Mouse (Mus musculus) heart, adult 9 months (tissue): ENCODE data around the gene Cyp4v3.
A peak's percentile ranks its signal among the peaks of the same experiment; 100 is the strongest.
"Not testable (repeated sequence)": the region's sequence is repeated elsewhere in the genome, so short reads cannot be mapped to it uniquely, and the experiment has no call there.

Source experiments
- DNase-seq, 2 experiments: peaks; one replicate each; pipeline ENCODE4 v3.0.0; 2022; ENCODE audit warnings: low spot score in 2 of 2

The Cyp4v3 gene

GRCm38 (mm10) chr8:45332685-45333409, at the start of gene Cyp4v3:
TSS of gene Cyp4v3 (minus strand) at chr8:45333216.
- peak; percentile 77 to 81 for DNase-seq

DNA sequence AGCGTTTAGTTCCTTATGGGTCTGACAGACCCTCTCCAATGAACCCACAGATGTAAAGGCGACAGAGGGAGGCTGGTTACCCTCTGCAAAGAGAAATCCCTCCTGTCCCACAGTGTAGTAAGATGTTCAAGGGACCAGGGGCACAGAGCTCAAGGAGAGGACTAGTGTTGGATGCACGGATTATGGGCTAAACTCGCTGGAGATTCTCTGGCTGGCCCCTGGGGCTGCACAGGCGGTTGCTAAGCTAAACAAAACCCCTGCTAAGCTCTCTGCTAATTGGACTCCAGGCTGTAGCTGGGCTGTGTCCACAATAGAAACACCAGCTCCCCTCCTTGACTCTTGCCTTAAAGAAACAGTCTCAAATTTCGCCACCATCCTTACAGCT, 48.9 kb upstream of the Cyp4v3 start, which contains the start of gene Fam149a:
Gene Fam149a (minus strand): TSS at position 329 of the 385 bp plus-strand sequence.
- no peak for DNase-seq

DNA sequence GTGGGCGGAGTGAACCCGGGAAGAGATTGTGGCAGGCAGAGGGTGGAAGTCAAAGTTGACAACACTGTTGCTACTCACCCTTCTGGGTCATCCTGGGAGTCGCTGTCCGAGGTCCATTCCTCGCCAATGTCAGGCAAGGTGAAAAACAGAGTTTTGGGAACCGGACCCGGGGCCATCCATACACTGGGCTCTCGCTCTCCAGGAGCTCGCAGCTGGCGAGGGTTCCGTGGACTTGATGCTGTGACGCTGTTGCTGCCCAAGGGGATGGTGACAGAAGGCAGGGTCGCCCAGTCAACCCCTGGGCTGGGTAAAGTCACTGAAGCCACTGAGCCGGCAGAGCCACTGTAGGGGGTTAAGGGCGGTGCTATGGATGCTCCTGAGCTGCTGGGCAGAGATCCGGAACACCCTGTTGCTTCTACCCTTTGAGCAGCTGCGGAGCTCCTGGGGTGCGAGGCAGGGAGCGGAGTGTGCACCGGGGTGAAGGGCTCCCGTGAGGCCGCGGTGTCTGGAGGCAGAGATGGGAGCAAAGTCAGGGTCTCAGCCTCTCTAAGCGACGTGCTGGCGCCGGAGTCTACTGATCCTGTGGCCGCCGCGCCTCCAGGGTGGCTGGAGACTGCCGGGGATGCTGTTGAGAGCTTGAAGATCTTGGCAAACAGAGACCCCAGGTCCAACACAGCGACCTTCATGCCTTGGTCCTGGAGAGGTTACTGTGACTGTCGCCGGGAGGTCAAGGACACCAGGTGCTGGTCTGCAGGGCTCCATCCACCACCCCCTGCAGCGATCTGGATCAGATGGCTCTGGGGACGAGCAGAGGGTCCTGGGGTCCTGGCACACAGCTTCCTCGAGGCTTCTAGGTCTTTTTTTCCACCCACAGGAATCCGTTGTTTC, 48.3 kb upstream of the Cyp4v3 start:
- no peak for DNase-seq

DNA sequence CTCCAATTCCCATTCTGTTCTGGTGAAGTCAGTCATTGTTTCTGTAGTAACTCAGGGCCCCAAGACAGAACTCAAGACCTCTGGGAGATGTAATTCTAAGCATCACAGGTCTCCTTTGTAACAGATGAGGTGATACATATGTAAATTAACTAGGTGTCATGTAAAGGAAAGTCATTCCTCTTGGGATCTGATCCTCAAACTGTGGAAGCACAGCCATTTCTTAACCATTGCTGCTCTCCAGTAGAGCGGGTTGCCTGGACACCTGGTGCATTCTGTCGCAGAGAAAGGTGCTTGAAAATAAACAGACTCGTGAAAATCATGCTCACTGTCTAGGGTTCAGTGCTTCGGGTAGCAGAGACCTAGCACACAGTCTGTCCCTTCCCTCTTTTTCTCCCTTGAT, 47.6 kb upstream of the Cyp4v3 start:
- DNase-seq = no peak

- no peak for DNase-seq
These were observed 41.1 kb upstream of the Cyp4v3 start for GRCm38 (mm10) chr8:45374071-45374470.

DNA sequence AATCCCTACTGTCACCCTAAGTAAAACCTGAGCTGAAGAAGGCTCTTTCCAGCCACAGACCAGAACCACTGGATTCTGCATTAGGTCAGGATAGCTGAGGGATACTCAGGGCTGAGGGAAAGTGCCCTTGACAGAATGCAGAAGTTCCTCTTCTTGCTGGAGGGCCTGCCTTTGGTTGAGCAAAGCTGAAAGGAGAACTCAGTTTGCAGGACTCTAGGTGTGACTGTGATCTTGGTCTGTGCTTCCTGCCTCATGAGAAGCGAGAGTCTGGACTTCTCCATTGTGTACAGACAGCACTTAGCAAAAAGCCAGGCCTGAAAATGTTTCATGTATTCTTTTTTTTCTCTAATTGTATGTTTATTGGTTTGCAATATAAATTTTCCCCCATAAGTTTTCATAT, 34.1 kb upstream of the Cyp4v3 start:
- DNase-seq = no peak

GRCm38 (mm10) chr8:45363220-45363619, 30.2 kb upstream of the Cyp4v3 start:
- no peak for DNase-seq

DNA sequence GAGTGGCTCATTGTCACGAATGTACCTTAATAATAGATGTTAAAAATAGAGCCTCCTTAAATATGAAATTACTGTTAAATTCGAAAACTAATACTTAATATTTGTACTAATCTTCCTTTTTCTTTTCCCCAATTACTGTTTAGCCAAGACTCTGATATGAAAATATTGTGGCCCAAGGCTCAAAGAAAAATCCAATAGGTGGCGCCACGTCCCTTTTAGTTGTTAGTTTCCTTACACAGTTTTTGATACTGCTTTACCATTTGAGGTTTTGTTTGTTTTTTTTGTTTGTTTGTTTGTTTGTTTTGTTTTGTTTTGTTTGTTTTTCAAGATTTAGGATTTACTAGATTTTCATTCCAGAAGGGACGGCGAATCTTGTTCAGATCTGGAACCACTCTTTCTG, 29.3 kb upstream of the Cyp4v3 start:
- no peak for DNase-seq

GRCm38 (mm10) chr8:45359091-45359605, 26.1 kb upstream of the Cyp4v3 start:
- DNase-seq = no peak

DNA sequence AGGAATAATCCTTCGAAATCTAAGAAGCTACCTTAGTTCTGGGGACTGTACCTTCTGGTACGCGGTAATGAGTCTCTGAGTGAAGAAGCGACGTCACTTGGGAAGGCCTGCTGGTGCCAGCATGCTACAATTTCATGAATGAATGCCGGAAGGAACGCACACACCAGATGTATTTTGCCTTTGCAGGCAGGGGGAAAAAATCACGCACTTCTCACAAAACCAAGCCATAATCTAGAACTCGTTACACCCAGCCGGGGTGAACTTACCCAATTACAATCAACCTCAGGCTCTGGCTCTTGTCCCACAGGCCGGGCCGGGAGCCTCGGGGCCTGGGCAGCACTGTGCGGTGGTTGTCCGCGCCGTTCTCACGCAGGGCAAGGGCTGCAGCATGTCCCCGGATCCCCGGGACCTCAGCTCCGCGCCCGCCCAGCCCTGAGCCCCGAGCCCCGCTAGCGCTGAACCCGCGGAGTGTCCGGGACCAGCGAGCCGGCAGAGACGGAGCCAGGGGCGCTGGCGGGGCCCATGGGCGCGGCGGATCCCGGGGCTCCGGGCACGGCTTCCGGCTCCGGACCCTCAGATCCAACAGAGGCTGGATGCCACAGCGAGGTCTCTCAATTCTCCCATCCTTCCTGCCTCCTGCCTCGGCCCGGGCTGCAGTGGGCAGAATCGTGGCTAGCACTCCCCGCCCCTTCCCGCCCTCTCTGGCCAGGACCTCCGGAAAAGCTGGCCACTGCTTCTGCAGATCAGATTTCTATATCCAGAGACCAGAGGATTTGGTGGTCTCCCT, 25.3 kb upstream of the Cyp4v3 start:
- peak; percentile 16 to 17 for DNase-seq

GRCm38 (mm10) chr8:45355809-45356208, 22.8 kb upstream of the Cyp4v3 start:
- DNase-seq = no peak

DNA sequence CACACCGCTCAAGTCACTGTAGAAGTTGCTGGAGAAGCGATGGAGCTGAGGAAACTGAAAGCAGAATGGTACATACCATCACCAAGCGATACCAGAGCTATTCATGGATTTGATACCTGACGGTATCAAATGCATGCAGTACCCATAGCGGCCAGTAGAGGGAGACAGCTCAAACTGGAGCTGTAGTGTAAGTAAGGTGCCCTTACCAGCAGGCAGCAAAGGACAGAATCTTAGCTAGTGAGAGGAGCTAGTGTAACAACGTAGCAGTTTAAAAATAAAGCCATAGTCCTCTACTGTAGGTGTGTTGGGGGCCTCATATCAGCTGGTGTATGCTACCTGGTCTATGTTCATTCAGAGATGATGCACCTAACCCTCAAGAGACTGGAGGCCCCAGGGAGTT, 12.0 kb upstream of the Cyp4v3 start:
- DNase-seq = peak; percentile 10 to 53

- DNase-seq = no peak
These were observed 11.3 kb upstream of the Cyp4v3 start for GRCm38 (mm10) chr8:45344298-45344697.

GRCm38 (mm10) chr8:45341630-45342628, 8.9 kb upstream of the Cyp4v3 start:
- no peak for DNase-seq

- DNase-seq = peak; percentile 29 to 38
These were observed 477 bp upstream of the Cyp4v3 start for GRCm38 (mm10) chr8:45333493-45333892.

- DNase-seq = no peak
These were observed 2.2 kb downstream of the Cyp4v3 start for GRCm38 (mm10) chr8:45330856-45331255.

- peak; percentile 12 to 24 for DNase-seq
These were observed 3.6 kb downstream of the Cyp4v3 start for GRCm38 (mm10) chr8:45329206-45329980.

GRCm38 (mm10) chr8:45327076-45327475, 5.9 kb downstream of the Cyp4v3 start:
- not testable (repeated sequence) for DNase-seq

- DNase-seq = no peak
These were observed 8.9 kb downstream of the Cyp4v3 start for GRCm38 (mm10) chr8:45324151-45324550.

DNA sequence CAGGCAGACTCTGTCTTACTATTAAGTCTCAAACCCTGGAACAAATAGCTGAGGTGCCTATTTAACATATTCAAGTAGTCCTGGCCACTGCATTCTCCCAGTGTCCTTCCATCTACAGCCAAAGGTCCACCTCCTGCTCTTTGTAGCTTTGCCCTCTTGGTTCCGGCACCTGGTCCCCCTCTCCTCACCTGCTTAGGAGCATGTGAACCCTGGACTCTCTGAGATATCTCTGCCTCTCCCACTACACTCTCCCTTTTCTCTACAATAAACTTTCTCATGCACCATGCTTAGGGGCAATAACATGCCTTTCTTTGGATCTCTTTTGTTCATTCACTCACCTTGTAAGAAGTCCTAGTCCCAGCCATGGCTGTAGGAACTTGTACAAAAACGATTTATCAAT, 11.7 kb downstream of the Cyp4v3 start:
- no peak for DNase-seq
